Mouse (Mus musculus) neutrophil, adult 5-6 weeks (primary cell): ENCODE results near the gene Syne1. TPM values are rescaled to one million over a fixed set of nuclear protein-coding genes. Genes with fewer than 3 reads are reported as not detected.

Experiments
- ATAC-seq: fragments of 151-379, 151-347 bp; 2 replicates; pipeline ENCODE4 v1.8.0; 2017; ENCODE audit warnings: mild to moderate bottlenecking, moderate TSS enrichment; ENCODE audit not compliant: insufficient number of reproducible peaks, poor library complexity, low FRiP score, severe bottlenecking; ENCODE audit errors: extremely low read depth
- total RNA-seq: library from RNA; stranded (forward); fragments of 200-1000 nt; gene quantifications from 2 replicates; pipeline ENCODE4 v1.2.3, GENCODE M21; 2017

Syne1 gene
- total RNA-seq, 1 experiment from 2014 or later = 71.5 TPM

DNA sequence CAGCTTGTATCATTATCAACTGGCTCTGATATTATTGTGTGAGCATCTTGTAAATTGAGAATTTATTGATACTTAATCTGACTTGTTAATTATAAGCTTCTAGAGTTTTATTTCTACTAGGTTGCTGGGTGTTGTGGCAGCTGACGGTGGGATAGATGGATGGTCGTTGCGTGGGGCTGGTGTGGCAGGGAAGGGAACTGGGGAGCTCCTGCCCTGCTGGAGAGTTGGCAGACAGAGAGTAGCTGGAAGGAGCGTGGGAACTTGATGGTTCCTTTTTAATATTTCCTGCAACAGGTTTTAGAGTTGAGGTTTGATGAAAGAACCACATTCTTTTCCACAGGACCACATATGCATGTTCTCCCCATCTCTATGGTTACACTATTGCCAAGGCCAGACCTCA lies 311.6 kb downstream of the Syne1 start:
- no peak for ATAC-seq

DNA sequence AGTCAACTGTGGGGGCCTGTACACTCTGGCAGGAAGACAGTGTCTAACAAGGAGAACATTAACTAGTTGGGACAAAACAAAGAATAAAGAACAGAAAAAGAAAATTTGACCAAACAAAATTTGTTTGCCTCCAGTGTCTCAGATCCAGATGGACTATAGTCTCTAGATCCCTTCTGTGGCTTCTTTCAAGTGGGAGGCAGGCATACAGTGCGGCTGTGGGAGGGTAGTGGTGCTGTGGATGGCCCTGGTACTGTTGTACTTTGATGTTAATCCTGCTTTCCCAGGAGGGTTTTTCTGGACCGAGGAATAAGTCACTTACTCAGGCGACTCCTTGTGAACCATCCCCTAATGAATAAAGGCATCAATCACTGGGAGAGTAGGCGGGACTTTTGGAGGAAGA lies 314.4 kb downstream of the Syne1 start:
- ATAC-seq = no peak

DNA sequence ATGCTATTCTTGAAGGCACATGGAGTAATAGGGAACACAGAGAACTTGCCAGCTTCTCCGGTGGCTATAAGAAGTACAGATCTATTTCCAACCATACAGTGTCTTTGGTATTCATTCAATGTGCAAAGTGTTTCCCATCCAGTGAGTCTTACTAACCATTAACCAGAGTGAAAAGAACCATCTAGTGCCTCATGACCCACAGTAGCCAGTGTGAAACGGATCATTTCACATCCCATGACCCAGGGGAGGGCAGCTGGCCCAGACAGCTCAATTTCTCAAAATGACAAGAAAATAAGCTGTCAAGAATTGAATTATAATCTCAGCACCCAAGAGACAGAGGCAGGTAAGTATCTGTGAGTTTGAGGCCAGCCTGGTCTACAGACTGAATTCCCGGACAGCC lies 315.1 kb downstream of the Syne1 start:
- ATAC-seq = no peak

DNA sequence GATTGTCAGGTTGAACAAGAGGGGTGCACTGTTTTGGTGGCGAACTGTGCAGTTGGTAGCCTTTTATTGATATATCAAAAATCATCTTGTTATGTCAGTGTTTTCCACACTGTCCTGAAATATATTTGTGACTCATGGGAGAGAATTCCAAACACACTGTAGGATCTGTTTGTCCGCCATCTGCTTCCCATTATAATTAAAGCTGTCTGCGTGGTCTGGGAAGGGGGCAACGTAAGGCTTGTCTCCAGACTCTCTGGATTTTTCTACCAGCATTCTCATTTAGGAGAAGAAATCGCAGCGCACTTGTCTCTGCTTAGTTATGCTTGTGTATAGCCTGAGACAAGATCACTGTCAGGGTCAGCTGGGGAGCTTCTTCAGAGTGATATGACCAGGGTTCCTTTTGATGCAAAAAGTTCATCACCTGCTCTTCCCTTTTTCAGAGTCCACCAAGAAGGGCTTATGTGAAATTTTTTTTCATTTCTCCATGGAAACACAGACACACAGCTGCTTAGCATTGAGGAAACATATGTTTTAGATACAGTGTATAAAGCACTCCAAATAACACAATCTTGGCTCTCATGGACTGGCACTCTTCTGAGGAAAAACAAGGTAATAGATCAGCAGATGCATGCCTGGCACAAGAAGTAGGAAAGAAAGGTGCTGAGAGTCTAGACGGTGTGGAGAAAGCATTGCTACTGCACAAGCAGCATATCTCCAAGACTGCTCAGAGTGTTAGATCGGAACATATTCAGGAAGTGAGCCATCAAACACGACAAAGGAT lies 316.4 kb downstream of the Syne1 start:
- no peak for ATAC-seq

DNA sequence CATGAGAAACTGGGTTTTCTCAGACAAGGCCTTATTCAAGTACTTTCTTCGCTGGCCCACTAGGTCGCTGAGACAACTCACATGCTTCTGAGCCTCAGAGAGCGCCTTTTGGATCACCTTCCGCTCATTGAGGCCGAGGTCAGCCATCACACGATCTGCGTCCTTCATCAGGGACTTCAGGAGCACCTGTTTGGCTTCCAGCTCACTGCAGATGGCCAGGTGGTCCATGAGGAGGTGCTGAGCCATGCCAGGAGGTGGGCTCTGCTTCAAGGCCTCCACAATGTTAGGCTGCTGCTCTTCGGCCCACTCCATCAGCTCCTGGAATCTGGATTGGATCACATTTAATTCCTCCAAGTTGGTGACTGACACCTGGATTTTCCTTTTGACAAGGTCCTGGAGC lies 322.2 kb downstream of the Syne1 start:
- no peak for ATAC-seq

DNA sequence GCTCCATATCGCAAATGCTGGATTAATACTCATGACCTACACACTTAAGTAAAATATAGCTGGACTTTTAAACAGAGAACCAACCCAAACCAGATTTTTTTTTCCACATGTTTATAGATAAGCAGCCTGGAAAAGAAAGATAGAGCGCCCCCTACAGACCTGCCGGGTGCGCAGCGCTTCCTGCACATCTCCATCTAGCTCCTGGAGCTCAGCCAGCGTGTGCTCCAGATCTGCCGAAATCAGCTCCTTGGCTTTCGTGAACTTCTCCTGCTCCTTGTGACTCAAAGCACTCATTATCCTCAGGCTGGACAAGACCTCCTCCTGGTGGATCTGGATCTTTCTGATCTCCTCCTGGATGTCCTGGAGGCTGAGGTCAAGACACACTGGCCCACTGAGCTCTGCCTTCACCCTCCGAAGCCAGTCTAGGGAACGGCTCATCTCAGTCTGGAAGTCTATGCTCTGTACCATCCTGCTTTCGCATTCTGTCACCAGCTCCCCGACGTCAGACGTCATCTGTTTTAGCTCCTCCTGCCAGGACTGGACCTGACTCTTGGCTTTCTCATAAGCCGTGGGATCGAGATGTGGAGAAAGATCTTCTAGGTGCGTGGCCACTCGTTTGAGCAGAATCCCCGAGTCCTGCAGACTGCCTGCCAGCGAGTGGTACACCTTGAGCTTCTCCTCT lies 323.7 kb downstream of the Syne1 start:
- ATAC-seq = no peak

DNA sequence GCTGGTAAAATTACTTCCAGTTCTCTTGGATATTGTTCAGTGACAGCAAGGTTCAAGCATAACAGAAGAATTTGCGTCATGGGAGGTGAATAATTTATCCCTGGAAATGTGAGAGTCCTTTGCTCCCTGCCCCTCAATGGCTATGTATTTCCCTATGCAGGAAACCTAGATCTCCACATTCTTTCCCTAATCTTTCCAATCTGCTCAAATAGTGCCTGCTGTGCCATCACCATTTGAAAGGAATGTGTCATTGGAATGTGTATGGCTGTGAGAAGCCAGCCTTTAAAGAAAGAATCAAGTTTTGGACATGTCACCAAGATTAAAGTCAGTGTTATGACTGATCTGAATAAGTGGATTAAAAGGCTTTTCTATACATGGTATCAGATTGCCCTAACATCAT lies 335.3 kb downstream of the Syne1 start:
- no peak for ATAC-seq

DNA sequence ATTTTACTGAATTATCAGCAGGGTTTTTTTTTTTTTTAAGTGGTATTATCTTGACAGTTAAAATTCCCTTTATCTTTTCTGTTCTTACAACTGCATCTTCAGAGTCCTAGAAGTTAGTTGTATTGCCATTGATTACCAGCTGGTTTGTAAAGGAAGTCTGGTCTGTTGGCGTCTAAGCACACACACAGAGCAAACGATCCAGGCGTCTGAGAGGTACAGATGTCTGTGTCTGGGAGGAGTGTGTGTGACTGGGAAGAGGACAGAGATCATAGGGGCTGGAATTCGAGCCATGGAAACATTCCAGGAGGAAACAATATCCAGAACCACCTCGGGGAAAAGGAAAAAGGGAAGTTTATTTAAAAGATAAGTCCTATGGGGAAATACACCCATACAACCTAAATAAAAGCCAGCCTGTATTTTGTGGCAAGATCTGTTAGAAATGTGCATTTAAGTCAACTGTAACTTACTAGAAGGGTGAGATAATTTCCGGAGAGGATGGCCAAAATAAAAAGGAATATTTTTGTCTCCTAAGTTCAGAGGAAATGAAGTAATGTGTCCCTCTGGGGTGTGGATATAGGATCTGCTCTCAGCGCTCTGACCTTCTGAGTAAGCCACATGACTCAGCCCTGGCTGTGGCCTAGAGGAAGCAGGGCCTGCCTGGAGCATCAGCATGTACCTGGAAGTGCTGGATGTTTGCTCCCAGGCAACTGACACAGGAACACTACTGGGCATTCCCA lies 343.2 kb downstream of the Syne1 start:
- no peak for ATAC-seq

DNA sequence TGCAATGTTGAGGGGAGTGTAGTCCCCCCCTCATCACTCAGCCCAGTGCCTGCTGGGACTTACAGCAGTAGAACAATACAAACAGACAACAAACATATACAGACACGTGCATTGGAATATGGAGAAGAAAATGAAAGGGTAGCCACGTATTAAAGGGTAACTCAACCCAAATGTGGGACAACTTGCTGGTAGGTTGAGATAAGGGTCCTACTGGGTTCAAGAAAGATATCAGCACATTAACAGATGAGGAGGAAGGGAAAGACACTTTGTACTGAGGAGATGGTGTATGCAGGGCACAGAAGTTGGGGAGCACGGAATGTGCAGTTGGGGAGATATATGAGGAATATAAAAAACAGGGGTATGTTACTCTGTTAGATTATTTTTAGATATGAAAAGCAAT lies 345.3 kb downstream of the Syne1 start:
- no peak for ATAC-seq

DNA sequence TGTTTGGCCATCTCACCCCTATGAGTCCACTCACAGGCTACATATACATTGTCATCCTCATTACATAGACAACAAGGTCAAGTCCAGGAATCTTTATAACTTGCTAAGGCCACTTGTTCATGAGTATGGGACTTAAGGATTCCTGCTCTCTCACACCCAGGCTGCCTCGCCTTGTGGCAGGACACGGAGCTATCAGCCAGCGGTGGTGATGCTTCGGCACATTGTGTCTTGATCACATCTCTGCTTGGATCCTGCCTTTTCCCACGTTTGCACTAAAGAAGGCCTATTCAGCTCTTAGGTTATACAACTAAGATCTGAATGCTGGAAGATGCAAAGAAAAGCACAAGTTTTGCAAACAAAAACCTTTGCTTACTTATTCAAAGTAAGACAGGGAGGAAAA lies 345.7 kb downstream of the Syne1 start:
- no peak for ATAC-seq

DNA sequence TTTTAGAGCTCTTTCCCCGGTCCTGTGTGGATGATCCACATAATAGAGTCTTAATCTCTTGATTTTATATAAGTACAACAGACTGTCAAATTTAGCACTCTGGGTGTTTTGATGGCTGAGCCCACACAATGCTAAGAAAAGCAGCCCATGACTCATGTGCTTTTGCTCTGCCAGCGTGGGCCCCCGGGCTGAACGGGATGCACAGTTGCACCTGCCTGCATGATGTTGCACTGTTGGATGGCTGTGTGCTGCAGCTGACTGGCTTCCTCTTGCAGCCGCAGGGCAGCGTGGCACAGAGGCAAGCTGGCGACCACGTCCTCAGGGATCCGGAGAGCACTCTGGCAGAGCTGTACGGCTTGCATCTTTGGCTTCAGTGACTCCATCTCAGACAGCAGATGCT lies 347.4 kb downstream of the Syne1 start:
- ATAC-seq = no peak

DNA sequence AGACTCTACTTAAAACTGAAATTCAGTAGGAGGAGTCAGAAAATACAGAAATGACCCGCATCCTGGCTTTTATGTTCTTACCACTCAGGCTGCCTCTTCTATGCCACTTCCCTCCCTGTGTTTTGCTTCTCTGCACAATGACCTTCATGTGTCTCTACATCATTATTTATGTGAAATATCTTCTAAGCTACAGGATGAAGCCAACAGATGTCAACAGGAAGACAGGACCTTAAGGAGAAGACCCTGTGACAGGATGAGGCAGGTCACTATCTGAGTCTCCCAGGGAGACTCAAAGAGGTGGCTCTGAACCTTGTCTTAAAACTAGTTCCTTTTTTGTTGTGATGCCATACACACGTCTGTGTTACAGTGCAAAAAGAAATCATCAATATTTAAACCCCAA lies 353.9 kb downstream of the Syne1 start:
- no peak for ATAC-seq

DNA sequence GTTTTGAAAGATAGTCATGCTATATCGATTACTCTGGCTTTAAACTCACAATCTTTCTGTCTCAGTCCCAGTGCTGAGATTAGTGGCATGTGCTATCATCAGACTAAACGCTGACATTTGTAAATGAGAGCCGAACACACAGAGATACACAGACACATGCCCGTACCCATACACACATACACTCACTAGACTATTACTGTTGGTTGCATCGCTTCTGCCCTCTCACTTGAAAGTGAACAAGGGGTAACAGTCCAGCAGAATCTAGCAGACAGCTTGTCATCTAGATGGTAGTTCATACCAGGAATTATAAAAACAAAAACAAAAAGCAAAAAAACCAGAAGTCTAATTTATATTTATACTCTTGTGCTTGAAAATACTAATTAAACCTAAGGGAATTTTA lies 355.0 kb downstream of the Syne1 start:
- no peak for ATAC-seq

DNA sequence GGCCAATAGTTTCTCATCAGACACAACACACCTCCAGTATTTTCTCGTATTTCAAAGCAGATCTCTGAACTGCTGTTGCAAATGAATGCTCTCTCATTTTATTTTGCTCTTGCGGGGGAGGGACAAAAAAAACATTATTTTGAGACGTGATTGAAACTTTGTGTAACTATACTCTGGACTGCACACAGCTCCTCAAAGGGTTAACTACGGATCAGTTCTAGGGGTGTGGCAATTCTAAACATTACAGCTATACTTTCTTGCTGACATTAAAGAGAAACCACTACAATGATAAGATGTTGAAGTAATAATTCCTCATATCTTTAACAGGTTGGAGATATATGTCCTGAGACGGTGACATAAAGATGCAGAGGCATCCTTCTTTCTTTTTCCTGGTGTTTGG lies 356.0 kb downstream of the Syne1 start:
- no peak for ATAC-seq

DNA sequence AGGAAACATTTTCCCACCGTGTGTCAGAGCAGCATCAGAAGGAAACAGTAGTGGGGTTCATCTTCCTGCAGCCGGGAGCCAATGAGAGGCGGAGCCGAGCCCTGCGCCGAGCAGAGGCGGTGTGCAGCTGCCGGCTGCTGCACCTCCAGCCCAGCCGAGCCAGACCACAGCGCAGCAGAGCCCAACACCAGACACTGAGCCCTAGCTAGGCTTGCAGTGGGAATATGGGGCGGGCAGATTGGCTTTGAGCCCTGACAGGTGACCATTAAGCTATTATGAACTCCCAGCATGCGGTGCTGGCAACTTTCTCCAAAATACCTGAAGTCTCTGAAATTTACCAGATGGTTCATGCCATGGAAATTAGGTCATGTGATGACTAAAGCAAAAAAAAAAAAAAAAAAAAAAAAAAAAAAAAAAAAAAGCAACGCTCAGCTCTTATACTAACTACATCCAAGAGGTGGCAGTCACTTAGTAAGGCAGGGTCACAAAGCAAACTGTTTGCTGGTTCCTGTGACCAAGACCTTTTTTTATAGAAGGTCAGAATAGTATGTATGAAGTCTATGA lies 356.5 kb downstream of the Syne1 start:
- peak; percentile 83 for ATAC-seq

DNA sequence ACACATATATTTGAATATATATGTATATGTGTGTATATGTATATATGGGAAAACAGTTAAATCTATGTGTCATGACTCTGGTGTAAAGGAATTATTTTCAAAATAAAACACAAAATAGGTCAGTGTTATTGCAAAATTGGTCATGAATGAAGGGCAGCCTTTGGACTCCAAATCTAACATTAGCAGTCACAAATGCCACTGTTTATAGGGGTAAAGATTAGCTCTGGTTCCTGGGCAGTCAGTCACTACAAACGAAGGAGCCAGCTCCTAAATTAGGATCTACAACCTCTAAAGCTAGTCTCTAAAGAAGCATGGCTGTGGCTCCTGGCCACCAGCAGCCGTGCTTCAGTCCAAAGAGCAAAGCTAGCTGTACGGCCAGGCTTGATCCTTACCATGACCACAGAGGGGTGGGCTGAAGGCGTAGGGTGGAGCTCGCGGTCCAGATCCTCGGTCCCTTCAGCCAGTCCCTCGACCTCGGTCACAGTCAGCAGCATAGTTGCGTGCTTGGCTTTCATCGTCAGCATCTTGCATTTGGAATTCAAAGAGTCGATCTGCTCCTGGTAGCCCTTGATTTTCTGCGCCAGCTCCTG lies 357.1 kb downstream of the Syne1 start:
- peak; percentile 33; the same call in 1 of the 2 replicates for ATAC-seq

DNA sequence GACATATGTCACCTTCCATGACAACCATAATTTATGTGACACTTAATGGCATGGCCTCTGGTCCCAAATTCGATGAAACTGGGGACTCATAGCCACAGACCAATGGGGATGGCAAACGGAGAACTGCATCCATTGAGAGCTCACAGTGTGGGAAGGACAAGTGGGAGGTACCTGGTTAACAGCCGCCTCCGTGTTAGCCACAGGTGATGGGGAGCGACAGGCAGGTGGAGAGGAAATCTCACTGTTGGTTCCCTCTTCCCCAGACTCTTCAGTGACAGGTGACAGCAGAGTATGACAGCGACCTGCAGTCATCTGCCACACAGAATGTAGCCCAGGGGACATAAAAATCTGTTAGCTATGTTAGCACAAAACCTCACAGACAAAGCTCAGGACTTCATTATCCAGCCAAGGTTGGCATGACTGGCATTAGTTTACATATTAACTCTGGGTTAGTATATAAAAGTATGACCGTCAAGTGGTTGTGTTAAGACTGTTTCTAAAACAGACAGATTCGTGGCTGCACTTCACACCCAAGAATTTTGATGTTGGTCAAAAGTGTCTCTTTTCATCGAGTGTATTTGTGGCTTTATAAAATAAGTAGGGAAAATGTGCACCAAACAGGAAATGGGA lies 358.3 kb downstream of the Syne1 start:
- no peak for ATAC-seq

DNA sequence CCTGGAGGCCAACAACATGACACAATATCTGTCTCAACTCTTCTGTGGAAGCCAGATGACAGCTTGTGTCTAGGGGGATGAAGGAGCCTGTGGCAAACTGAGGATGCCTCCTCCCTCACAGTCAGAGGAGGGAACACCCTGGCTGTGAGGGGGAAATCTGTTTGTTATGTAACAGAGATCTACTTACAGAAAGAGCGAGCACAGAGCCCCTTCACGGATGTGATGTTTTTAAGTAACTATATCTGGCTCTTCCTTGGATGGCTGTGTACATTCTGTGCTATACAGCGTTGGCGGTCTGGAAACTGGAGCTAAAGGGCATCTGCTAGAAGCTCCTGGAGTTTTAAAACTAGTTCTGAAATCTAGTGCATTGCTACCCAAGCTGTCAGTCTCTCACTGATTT lies 360.5 kb downstream of the Syne1 start:
- no peak for ATAC-seq

DNA sequence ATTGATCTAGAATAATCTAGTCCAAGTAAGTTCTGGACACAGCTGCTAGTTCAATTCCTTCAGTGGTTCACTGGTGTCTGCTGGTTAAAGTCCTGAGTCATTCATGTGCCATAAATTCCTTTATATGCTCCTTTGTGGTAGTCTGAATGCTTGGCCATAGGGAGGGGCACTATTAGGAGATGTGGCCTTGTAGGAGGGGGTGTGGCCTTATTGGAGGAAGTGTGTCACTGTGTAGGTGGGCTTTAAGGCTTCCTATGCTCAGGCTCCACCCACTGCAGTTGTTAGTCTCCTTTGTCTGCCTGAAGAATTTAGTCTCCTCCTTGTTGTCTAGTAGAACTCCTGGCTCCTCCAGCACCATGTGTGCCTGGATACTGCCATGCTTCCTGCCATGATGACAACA lies 362.4 kb downstream of the Syne1 start:
- ATAC-seq = no peak
